Mouse (Mus musculus) megakaryocyte, embryonic 14.5 days (primary cell): Measurements from ENCODE around the gene Pptc7.

Experiments
- FLI1 ChIP-seq: IDR thresholded peaks from 2 replicates; pipeline ENCODE4 v1.6.1; 2012; ENCODE audit warnings: low read length, inconsistent platforms, mixed read lengths
- GATA1 ChIP-seq: IDR thresholded peaks from 3 replicates; pipeline ENCODE4 v1.6.1; 2012; ENCODE audit warnings: mixed read lengths, low read length, inconsistent platforms, borderline replicate concordance

DNA sequence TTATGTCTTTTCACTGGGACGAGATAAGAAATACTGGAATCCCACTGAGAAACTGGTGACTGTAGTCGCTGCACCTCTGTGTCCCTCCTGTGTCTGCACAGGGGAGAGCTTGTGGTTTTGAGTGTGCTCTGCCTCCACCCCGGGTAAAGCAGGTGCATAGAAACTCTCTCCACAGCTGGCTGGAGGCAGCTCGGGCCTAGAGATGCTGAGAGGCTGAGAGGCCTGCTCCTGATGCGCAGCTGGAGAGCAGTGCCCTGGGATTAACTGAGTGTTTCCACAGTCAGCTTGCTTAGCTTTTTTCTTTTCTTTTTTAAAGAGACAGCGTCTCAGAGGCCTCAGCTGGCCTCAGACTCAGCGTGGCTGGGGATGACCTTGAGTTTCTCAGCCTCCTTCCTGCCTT lies 27.5 kb downstream of the Pptc7 start:
- TF ChIP-seq GATA1 (no peak), FLI1 (no peak)
